Mouse (Mus musculus): ENCODE measurements around the gene Cmah. TPM values are rescaled to one million over a fixed set of nuclear protein-coding genes. Genes with fewer than 3 reads are reported as not detected.
A peak's percentile ranks its signal among the peaks of the same experiment; 100 is the strongest.

The Cmah gene
- total RNA-seq, 4 experiments from 2014 or later = 1.1 to 2.2 (median 1.2) TPM

DNA sequence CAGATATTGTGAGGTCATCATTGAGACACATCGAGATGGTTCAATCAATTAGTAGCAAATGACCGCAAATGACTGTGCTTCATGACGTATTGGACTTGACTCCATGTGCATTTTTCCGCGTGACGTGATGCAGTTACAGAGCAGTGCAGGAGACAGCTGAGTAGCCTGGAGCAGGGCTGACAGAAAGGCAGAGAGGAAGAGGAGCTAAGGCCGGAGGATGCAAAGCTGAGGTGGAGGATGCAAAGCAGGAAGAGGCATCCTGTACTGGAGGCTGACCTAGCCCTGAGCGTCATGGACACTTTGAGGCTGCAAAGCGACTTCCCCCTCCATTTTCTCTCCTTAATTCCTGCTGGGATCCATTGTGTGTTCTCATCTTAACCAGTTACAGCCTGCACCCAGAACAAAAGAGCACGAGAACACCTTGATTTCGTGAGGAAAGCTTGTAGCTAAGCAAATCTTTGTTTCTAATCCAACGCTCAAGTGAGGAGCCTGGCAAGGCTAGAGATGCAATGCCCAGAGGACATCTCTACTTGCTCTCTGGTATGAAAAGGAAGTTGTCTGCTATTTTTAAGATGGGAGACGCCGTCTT is 184.8 kb downstream of the Cmah start:
- DNase-seq (ENCODE audit: low spot score in 2 of 2) = no peak

DNA sequence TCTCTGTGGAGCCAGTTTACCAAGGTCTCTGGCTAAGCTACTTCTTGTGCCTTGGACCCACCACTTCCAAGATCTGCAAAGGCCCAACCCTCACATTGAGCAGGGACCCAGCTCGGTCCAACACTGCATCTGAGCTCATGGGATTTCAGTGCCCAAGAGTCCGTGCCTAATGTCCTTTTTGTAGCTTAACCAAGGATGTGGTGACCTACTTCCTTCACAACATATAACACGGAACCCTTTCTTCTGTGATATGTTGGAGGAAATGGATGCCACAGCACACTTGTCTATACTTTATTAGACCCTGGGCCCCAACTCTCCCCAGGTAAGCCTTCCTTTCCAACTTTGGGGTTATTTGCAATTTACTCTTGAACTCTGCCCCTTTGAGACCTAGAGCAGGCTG is 186.5 kb downstream of the Cmah start:
- DNase-seq (ENCODE audit: low spot score in 2 of 2) = no peak

DNA sequence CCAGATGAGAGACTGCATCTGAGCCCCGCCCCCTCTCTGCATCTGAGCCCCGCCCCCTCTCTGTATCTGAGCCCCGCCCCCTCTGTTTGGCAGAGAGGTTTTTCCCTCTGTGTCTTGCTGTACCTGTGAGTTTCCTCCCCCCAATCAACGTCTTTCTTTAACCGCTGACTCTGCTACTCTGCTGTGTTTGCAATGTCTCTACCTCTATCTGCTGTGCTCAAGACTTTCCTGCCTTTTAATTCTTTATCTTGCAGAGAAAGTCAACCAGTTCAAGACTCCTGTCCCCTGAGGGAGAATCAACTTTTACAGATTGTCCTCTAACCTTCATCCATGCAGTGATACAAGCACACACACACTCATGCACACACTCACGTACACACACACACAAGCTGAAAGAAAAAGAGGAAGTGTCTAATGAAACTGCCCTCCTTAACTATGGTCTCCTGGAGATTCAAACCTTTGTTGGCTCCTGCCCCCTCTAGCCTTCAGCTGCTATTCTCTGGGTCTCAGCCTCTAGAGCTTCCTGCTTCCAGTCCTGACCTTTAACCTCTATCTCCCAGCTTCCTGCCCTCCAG is 188.0 kb downstream of the Cmah start:
- no peak for DNase-seq (ENCODE audit: low spot score in 2 of 2)

DNA sequence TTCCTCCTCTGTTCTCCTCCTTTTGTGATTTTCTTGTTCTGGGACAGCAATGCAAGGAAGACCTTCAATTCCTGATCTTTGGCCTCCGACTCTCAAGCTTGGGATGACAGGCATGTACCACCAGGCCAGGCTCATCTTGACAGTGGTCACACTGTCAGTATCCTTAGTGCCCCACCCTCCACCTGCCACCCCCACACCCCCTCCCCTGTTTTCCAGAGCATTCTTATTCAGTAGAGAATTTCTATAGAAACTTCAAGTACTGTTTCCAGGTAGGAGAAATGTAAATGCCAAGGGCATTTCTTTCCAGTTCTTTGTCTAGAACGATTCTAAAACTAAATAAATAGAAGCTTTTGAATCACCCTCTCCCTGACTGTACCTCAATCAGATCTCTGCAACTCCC is 190.6 kb downstream of the Cmah start:
- no peak for DNase-seq (ENCODE audit: low spot score in 2 of 2)

DNA sequence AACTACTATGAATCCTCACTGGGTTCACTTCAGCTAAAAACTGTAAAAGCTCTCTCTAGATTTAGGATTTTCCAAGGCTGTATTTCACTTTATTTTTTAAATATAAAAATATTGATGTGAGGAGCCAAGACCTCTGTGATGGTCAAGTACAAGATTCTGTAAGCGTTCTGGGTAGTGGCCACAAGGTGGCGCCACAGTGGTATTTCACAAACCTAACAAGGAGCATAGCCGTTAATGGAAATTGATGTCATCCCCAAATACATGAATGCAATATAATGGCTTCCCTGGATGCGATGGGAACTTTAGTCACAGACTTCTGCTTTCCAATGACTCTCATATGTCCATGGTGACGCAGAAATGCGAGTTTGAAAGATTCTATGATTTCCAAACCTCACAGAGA is 191.7 kb downstream of the Cmah start:
- peak; percentile 27 to 38 for DNase-seq (ENCODE audit: low spot score in 2 of 2)

DNA sequence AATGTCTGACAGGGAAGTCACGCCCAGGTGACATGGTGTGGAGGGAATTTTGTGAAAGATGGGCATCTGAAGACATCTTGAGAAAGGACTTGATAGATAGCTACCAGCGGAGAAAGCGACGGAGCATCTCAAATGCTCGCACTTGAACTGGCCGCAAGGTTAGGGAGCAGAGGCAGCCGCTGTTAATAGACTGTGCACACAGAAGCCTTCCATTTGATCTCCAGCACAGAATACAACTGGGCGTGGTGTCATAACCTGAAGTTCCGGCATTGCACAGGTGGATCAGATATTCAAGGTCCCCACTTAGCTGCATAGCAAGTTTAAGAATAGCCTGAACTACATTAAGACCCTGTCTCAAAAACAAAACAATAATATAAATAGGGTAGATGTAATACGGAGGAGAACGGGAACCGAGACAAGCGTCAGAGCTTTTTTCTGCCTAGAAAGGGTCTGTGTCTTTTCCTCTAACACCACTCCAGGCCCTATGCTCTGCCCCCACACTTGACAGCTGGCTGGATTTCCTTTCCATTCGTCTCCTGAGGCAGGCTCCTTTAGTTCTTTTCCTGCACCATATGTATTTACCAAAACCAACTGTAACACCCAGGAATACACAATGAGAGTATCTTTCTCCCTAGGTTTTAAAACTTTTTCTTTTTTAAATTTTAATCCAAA is 192.9 kb downstream of the Cmah start:
- no peak for DNase-seq (ENCODE audit: low spot score in 2 of 2)

DNA sequence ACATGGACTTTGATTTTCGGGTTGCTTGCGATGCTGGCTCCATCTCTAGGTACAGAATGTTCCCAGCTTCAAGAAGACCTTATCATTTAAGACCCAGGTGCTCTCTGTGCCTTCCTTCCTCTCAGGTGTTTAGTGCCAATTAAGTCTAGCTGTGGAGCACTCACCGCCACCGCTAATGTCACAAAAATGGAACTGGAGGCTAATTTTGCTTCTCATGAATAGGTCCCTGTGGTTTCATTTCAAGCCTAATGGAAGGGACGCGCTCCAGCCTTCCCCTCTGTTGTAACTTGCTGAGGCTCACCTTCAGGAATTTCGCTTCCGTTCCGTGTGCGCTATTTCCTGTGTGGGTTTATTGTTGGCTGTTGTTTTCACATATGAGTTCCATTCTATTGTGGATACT is 193.6 kb downstream of the Cmah start:
- no peak for DNase-seq (ENCODE audit: low spot score in 2 of 2)

DNA sequence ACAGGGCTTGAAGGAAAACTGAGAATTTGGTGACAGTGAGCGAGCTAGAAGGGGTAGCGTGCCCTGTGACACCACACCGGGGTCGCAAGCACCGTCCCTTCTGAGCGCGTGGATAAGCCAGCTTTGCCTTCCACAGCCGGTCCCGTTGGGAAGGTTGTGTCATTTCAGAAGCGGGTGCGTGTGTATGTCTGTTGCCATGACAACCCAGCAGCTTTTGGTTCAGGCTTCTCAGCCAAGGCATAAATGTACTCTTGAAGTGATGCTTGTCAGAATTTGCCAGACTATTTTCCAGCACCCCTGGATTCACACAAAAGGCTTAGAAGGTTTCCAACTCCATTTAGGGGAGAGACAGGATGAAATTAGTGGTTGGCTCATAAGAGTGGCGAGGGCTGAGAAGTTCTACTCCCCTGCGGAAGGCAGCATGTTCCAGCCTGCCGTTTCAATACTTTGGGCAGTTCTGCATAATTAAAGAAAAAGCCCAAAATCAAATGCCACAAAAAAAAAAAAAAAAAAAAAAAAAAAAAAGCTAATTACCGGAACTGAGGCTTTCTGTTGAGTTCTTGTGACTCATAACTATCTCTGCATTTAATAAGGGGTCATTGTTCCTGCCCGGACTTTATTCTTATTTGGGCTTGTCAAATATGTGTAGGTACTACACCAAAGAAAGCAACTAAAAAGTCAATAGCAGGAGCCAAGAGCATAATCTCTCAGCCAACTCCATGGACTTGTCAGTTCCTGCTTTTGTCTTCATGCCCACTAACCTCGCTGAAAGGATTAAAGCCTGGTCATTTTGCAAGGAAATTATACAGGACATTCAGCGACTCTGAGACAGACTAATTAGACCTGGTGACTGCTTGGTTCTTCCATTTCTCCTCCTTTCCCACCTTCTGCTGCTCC is 194.5 kb downstream of the Cmah start:
- no peak for DNase-seq (ENCODE audit: low spot score in 2 of 2)

DNA sequence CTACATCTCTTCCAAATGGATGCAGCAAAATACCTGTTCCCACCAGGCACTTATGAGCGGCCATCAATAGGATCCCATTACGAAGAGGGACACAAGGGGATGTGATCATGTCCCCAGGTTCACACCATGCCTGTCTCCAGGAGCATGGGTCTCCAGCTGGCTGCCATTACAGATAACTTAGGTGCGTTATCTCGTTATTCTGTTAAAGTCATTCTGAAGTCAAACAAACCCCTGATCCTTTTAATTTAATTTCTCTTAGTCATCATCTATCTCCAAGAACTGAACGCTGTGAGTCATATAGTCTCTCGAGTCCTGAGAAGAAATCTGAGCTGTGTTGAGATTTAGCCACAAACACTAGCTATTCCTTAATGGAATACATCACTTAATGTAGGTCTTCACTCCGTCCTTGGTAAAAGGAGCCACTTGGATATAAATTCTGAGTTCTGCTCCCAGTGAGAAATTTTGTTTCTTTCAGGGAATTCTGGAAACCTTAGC is 195.2 kb downstream of the Cmah start:
- DNase-seq (ENCODE audit: low spot score in 2 of 2) = no peak

DNA sequence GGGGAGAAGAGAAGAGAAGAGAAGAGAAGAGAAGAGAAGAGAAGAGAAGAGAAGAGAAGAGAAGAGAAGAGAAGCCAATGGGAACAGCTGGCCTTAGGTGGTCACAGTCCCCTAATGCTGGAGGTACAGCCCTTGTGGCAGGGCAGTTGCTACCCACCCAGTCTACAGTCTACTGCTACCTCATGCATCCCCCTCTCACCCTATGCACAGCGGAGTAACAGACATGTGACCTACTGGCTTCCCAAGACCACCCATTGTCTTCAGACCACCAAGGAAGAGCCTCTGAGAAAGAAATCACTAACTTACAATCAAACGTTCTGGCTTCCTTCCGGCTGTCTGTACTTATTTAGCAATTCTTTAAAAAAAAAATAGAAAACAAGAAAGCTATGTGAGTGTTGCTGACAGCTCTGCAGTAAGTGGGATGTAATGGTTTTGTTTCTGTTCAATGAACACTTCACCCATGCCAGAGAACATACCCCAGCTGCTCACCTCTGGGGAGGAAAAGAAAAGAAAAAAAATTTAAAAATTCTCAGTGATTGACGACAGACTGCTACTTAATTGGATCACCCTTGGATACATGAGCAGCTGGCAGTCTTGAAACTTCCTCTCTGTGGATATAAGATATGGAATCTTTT is 196.5 kb downstream of the Cmah start:
- DNase-seq (ENCODE audit: low spot score in 2 of 2) = no peak

DNA sequence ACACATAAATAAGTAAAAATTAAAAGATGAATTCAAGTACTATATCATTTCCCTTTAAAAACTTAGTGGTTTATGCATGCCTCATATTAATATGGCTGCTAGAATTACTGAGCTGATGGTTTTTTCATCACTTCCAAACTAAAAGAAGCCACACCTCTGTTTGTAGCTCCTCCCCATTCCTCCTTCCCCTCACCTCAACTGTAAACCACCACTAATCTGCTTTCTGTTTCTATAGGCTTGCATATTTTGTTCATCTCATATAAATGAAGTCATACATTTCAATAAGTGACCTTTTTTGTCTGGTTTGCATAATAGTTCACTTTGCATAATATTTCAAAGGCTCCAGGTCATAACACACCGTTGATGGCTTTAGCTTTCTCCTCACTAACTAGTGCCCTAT is 197.3 kb downstream of the Cmah start:
- DNase-seq (ENCODE audit: low spot score in 2 of 2) = no peak

DNA sequence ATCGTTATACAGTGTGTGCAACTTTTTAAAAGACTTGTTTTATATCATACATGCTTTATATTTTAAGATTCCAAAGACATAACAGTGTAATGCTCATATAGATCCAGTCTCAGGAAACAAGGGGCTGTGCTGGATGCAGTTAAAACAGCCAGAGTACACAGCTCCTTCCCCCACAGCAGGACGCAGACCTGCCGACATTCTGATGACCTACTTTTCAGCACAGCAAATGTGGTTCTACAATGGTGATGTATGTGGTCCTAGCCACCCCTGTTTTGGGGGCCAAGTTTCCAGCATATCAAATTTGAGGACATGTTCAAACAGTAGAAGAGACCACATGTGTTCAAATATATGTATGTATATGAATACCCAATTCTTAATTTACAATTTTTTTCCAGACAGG is 198.3 kb downstream of the Cmah start:
- DNase-seq (ENCODE audit: low spot score in 2 of 2) = no peak

DNA sequence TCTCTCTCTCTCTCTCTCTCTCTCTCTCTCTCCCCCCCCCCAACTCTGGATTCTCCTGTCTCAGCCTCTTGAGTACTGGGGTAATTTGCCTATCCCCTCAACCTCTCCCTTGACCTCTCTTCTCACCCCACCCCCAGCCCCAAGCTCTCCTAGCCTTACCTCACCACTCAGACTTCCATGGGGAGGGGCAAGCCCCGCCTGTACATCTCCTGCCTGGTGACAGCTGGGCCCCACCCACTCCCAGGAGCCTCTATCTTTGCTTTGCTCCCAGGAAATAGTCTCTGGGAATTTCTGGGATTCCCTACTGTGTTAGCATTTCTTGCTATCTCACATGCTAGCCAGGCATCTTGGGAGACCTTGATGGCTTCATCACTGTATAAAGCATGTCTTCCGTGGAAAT is 199.7 kb downstream of the Cmah start:
- no peak for DNase-seq (ENCODE audit: low spot score in 2 of 2)

Other genes starting within 250 kb of the Cmah start
- 1 to 10 TPM in 2 of 4 experiments, under 1 TPM in 2; 0.51 to 5.9 (median 0.98) TPM for gene Carmil1, start 46.6 kb upstream of the Cmah start, total RNA-seq (2022)